Mouse (Mus musculus): ENCODE data around the gene Mmrn1.

Gene Mmrn1

DNA sequence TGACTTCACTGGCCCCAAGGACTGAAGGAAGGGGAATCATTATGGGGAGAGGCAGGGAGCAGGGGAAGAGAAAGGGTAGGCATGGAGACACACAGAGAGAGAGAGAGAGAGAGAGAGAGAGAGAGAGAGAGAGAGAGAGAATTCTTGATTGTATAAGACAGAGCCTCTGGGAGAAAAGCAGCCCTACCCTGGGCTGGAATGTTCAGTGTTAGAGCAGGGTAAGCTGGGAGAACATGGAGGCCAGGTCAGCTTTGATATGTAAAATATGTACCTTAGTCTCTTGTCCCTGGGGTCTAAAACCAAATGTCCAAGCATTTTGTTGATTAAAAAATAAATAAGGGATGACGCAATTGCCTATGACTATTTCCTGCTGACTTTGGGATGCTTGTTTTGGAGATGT lies 67.6 kb downstream of the Mmrn1 start:
- in situ Hi-C loops (cut with MboI, MseI): no loop called here

DNA sequence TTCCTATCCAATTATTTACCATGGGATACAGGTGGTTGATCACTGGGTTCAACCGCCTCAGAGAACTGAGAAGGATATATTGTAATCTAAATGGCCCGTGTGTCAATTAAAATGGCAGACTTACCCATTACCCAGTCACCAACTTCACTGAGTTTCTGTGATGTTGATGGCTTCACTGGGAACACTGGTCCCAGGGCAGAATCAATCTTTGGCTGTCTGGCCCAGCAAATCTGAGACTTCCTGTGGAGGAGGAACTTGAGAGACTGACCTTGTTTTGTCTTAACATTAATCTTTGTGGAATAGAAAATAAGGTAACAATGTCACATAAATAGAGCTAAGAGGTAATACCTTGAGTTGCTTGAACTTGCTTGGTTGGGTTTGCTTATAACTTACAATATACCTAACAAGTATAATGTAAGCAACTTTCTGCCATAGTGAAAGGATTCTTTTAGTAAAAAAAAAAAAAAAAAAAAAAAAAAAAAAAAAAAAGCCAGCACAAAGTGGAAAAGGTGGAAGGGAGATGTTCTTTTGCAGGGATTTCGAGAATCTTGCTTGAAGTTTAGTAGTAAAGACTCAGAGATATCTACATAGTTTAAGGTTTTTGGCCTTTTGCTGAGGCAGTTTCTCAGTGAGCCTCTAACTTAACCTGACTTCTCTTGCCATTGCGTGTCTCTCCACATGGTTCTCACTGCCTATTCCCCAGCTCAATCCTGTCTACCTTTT lies 68.8 kb downstream of the Mmrn1 start:
- in situ Hi-C loops (cut with MboI, MseI): no loop called here

DNA sequence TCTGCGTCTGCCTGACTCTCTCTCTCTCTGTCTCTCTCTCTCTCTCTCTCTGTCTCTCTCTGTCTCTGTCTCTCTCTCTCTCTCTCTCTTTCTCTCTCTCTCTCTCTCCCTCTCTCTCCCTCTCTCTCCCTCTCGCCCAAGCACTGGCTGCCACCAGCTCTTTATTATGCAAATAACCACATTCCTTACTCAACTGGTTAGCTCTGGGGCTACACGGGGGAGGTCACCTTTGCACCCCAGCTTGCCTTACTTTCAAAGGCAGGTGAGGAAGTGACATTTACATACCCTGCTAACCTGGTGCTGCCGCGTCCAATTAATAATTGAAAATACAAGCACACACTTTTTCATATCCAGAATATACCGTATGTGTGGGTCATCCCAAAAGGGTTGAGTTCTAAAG lies 69.3 kb downstream of the Mmrn1 start:
- in situ Hi-C loops (cut with MboI, MseI): no loop called here

DNA sequence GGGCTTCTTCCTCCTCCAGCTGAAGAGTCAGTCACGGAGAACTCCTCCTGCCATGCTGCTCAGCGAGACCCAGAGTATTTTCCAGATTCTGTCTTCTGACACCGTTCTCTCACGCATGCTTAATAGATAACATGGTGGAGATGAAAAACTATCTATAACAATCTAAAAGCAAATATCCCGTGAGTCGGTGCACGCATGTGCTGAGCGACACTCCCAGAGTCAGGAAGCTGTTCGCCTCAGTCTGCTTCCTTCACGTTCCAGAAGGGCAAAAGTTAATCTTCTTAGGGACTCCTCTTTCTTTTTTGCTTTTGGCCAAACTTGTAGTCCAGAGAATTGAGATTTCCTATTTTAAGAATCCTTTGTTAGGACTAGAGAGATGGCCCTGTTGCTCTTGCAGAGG lies 69.7 kb downstream of the Mmrn1 start:
- in situ Hi-C loops (cut with MboI, MseI): no loop called here

DNA sequence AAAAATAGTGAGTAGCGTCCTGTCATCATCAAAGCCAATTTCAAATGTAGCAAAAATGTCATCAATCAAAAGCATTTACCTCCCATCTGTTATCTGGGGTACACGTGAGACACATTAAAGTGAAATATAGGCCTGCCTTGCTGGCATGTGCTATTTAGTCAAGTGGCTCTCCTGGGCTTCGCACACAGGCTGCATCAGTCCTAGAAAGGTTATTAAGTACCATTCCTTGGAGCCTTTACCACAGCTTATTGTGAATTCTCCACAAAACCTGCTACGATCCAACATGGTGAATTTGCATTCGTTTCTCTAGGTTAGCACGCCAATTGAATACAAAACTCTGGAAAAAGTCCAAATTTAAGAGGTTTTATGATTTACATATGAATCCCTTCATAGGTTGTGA lies 70.8 kb downstream of the Mmrn1 start:
- in situ Hi-C loops (cut with MboI, MseI): no loop called here

DNA sequence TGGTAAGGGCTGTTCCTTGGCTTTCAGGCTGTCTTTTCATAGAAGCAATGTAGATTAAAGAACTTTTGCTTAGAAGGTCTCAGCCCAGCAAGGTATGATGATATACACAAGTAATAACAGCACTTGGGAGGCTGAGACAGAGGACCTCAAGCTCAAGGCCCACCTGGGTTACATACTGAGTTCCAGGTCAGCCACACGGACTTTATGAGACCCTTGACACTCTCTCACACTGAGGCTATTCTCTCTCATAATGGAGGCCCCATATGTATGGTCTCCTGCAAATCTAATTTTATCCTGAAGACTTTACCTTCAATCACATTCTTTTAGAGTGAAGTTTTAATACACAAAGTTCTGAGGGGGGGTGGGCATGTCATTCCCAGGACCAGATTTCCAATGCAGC lies 71.6 kb downstream of the Mmrn1 start:
- in situ Hi-C loops (cut with MboI, MseI): no loop called here

DNA sequence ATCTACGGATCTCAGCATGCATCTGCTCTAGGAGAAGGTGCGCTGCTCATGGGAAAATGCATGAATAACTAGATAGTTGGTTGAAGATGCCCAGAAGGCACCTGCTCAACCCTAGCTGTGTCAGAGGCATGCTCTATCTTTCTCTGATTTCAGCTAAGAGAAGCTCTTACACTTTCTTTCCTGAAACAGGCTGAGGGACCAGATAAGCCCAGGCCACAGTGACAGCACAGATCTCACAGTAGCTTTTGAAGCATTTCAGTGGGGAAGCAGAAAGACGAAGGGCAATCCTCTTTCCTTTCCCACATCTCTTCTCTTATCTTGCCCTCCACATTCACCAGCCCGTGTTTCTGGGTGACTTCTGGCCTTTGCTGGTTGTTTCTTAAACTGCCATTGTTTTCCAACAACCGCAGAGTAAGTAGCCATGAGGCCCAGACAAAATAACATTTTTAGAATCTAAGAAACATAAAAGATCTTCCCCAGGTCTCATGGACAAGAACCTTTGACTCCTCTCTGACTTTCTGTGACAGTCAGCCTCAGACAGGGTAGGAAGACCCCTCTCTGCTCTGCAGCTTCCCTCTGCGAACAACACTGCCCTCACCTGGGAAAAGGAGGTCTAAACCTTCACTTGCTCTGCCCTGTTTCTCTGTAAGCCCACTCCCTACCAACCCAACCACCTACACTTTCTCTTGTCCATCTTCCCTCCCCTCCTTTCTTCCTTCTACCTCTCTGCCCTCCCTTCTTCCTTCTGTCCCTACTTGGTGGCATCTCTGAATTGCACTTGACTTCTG lies 76.4 kb downstream of the Mmrn1 start:
- in situ Hi-C loops (cut with MboI, MseI): loop anchor here in 1 of 2 experiments (10.0 kb wide), 1 partner anchor 1104 kb away; no protein-coding TSS in a partner anchor

DNA sequence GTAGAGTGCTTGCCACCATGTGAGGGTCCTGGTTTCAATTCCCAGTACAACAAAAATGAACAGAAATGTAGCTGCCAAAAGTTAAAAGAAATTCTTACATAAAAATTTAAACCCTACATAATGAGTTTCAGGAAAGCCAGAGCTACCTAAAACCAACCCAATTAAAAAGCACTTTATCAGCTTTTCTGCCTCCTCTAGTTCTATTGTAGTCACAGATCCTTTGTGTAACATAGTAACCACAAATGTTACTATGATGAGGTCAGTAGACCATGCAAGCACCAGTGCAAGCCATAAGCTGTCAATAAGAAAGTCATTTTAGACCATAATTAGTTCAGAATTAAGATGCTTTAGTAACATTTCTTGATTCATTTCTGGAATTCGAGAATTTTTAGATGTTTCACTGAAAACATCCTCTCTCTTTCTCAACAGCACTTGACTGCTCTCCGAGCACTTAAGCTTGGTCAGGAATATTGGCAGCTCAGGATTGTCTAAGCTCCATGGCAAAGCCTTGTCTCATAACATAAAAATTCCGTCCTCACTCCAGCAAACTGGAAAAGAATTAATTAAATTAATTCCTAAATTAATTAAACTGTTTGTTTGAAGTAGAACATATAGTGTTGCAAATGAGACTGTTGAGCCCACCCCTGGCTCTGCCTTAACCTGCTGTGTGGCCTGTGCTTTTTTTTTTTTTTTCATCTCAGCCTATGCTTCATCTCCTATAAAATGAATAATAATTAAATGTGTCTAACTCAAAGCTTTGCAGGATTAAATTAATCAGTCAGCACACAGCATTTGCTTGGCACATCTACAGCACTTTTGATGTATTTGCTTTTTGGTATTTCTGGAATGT lies 79.4 kb downstream of the Mmrn1 start:
- in situ Hi-C loops (cut with MboI, MseI): loop anchor here in 1 of 2 experiments (10.0 kb wide), 1 partner anchor 1101 kb away; no protein-coding TSS in a partner anchor

DNA sequence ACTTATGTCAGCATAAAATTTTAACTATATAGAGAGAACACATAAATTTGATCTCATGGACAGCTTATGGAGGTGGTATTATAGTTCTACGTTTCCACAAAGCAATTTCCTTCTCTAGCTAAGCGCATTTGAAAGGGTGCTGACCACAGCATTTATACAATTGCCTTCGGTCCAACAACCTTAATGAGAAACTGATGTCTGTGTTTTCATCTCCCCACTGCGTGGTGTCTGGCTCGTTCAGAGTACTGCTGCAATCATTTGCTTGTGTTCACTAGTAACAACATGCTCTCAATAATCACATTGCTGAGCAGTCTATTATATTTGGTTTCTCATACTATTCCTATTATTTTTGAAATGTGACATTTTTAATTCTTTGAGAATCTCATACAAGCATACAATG lies 89.0 kb downstream of the Mmrn1 start:
- in situ Hi-C loops (cut with MboI, MseI): no loop called here

DNA sequence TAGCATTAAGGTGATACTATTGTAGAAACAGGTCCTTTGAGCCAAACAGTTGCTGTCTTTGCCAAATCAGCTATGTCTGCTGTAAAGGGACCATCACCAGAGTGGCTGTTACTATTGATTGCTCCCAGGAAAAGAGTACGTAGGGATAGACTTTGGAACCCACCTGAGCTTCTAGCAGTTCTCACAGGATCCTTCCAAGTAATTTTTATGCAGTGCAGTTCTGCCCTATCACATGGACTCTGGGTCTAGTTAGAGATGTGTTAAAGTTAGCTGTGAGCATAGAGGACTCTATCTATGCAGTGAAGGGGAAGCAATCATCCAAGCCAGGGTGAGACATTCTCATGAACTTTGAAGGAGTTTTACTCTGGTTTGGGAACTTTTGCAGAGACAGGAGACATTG lies 94.9 kb downstream of the Mmrn1 start:
- in situ Hi-C loops (cut with MboI, MseI): no loop called here

DNA sequence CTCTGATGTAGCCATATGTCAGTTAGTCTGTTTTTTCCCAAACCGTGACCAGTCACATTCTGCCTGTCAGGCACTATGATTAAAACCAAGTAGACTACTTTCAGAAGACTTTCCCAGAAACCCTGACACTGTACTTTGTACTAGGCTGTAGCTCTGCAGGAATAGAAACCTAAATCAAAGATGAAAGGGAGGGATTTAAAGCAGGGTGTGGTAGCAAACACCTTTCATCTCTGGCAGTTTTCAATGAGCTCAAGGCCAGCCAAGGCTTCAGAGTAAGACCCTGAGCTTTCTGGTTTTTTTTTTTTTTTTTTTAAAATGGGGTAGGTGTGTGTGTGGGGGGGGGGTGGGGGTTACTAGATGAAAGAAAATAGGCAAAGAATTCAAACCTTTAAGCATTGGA lies 96.2 kb downstream of the Mmrn1 start:
- in situ Hi-C loops (cut with MboI, MseI): no loop called here

DNA sequence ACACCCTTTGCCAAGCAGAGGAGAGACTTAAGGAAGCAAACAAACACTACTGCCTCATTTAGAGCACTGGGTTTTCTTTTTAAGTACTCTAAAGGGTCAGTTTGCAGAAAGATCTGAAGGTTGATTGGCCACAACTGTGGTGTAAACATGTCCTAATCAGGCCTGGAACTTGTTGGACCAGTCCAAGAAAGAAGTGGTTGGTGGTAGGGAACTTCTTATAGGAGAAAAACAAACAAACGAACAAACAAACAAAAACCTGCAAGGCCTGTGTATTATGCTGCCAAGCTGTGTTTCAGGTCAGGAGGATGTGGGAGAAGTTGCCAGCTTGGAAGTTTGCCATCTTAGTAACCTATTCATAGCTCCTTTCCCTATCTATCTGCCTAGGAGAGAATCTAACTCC lies 108.5 kb downstream of the Mmrn1 start:
- in situ Hi-C loops (cut with MboI, MseI): no loop called here

All from T-helper 17 cell (primary cell).